Mouse (Mus musculus): ENCODE data around the gene Ifitm5. TPM values are rescaled to one million over a fixed set of nuclear protein-coding genes. Genes with fewer than 3 reads are reported as not detected.
"Not testable (repeated sequence)": the region's sequence is repeated elsewhere in the genome, so short reads cannot be mapped to it uniquely, and the experiment has no call there.

Gene Ifitm5
- polyA plus RNA-seq, 1 experiment from 2014 or later: 1.7 TPM

GRCm38 (mm10) chr7:140975465-140975864 is 25.4 kb upstream of the Ifitm5 start:
- Histone ChIP-seq H3K27ac (no peak overlapping the region), H3K4me2 (no peak overlapping the region), H3K9ac (no peak overlapping the region), H3K4me3 (no peak overlapping the region), H3K27me3 (0 out of 2 replicates have a peak, but pooled peaks cover 2% of the 10 kb centered on the region), H3K36me3 (no peaks in the 10 kb centered on the region), H3K4me1 (replicated peaks) (peaks cover 9% of the 10 kb centered on the region; the same call in 1 of the 2 replicates), H3K9me3 (no peaks in the 10 kb centered on the region)
- no peak for ATAC-seq (ENCODE audit: low FRiP score)
- 30% methylated on average over 3 of the region's 3 CpGs for WGBS

- Histone ChIP-seq H3K27ac (no peak overlapping the region), H3K9me3 (no peaks in the 10 kb centered on the region), H3K4me3 (no peak overlapping the region), H3K4me1 (replicated peaks) (peaks cover 9% of the 10 kb centered on the region; the same call in 1 of the 2 replicates), H3K9ac (no peak overlapping the region), H3K4me2 (no peak overlapping the region), H3K27me3 (0 out of 2 replicates have a peak, but pooled peaks cover 7% of the 10 kb centered on the region), H3K36me3 (no peaks in the 10 kb centered on the region)
- ATAC-seq (ENCODE audit: low FRiP score): no peak
- 15% methylated on average over 9 of the region's 9 CpGs for WGBS
These were observed 24.8 kb upstream of the Ifitm5 start for GRCm38 (mm10) chr7:140974940-140975339.

- 18% methylated on average over 14 of the region's 14 CpGs for WGBS
- H3K27me3 ChIP-seq: peaks cover 14% of the 10 kb centered on the region; the same call in 1 of the 2 replicates
- H3K36me3 ChIP-seq: no peaks in the 10 kb centered on the region
- H3K27ac ChIP-seq: no peak overlapping the region
- no peak overlapping the region for H3K9ac ChIP-seq
- no peak for ATAC-seq (ENCODE audit: low FRiP score)
- H3K4me1 ChIP-seq (replicated peaks): peaks cover 9% of the 10 kb centered on the region; the same call in 1 of the 2 replicates
- H3K4me3 ChIP-seq: no peak overlapping the region
- H3K9me3 ChIP-seq: no peaks in the 10 kb centered on the region
- no peak overlapping the region for H3K4me2 ChIP-seq
These were observed 23.5 kb upstream of the Ifitm5 start for GRCm38 (mm10) chr7:140973396-140974165.

GRCm38 (mm10) chr7:140971479-140972171 is 21.5 kb upstream of the Ifitm5 start:
- 87% methylated on average over 8 of the region's 8 CpGs for WGBS

GRCm38 (mm10) chr7:140970931-140971330 is 20.8 kb upstream of the Ifitm5 start:
- H3K4me3 ChIP-seq: no peak overlapping the region
- H3K9ac ChIP-seq: no peak overlapping the region
- H3K4me1 ChIP-seq (replicated peaks): peaks cover 9% of the 10 kb centered on the region; the same call in 1 of the 2 replicates
- WGBS: 45% methylated on average over 7 of the region's 7 CpGs
- no peak overlapping the region for H3K27ac ChIP-seq
- H3K27me3 ChIP-seq: peaks cover 23% of the 10 kb centered on the region
- H3K9me3 ChIP-seq: no peaks in the 10 kb centered on the region
- H3K36me3 ChIP-seq: no peaks in the 10 kb centered on the region
- no peak for ATAC-seq (ENCODE audit: low FRiP score)
- H3K4me2 ChIP-seq: no peak overlapping the region

More at GRCm38 (mm10) chr7:140971479-140972171, 21.5 kb upstream of the Ifitm5 start:
- Histone ChIP-seq H3K4me1 (replicated peaks) (peaks cover 9% of the 10 kb centered on the region; the same call in 1 of the 2 replicates), H3K4me2 (no peak overlapping the region), H3K27me3 (peaks cover 23% of the 10 kb centered on the region), H3K36me3 (no peaks in the 10 kb centered on the region), H3K4me3 (no peak overlapping the region), H3K9ac (no peak overlapping the region), H3K27ac (no peak overlapping the region), H3K9me3 (no peaks in the 10 kb centered on the region)
- ATAC-seq (ENCODE audit: low FRiP score): no peak

GRCm38 (mm10) chr7:140968710-140969109 is 18.6 kb upstream of the Ifitm5 start:
- not testable (repeated sequence) for H3K4me2 ChIP-seq; H3K9ac ChIP-seq; H3K36me3 ChIP-seq; ATAC-seq (ENCODE audit: low FRiP score); H3K27ac ChIP-seq; H3K4me3 ChIP-seq; H3K4me1 ChIP-seq (replicated peaks); H3K9me3 ChIP-seq
- 16% methylated on average over 3 of the region's 3 CpGs for WGBS
- H3K27me3 ChIP-seq: peaks cover 21% of the 10 kb centered on the region

GRCm38 (mm10) chr7:140967862-140968591 is 17.9 kb upstream of the Ifitm5 start:
- Histone ChIP-seq H3K4me3 (no peak overlapping the region), H3K9ac (no peak overlapping the region), H3K4me2 (no peak overlapping the region), H3K27me3 (peaks cover 21% of the 10 kb centered on the region), H3K4me1 (replicated peaks) (no peaks in the 10 kb centered on the region), H3K9me3 (no peaks in the 10 kb centered on the region), H3K36me3 (no peaks in the 10 kb centered on the region), H3K27ac (no peak overlapping the region)
- 7% methylated on average over 14 of the region's 14 CpGs for WGBS
- no peak for ATAC-seq (ENCODE audit: low FRiP score)

- WGBS: 90% methylated on average over 4 of the region's 4 CpGs
- Histone ChIP-seq H3K4me2 (no peak within 1 kb of the TSS), H3K4me3 (no peak within 1 kb of the TSS), H3K9ac (no peak within 1 kb of the TSS), H3K9me3 (no peaks in the 10 kb centered on the region), H3K4me1 (replicated peaks) (no peaks in the 10 kb centered on the region), H3K27ac (no peak within 1 kb of the TSS), H3K27me3 (peaks cover 21% of the 10 kb centered on the region), H3K36me3 (no peaks in the 10 kb centered on the region)
- no peak for ATAC-seq (ENCODE audit: low FRiP score)
These were observed 16.8 kb upstream of the Ifitm5 start, which contains the start of gene Ifitm1 for GRCm38 (mm10) chr7:140966921-140967320. Ifitm1 (plus strand) TSS chr7:140967221.

- peaks cover 10% of the 10 kb centered on the region; the same call in 1 of the 2 replicates for H3K27me3 ChIP-seq
- 57% methylated on average over 2 of the region's 2 CpGs for WGBS
- no peak overlapping the region for H3K4me2 ChIP-seq
- no peak for ATAC-seq (ENCODE audit: low FRiP score)
- no peak overlapping the region for H3K27ac ChIP-seq
- H3K36me3 ChIP-seq: no peaks in the 10 kb centered on the region
- H3K9me3 ChIP-seq: no peaks in the 10 kb centered on the region
- H3K9ac ChIP-seq: no peak overlapping the region
- H3K4me1 ChIP-seq (replicated peaks): peaks cover 7% of the 10 kb centered on the region; the same call in 1 of the 2 replicates
- no peak overlapping the region for H3K4me3 ChIP-seq
These were observed 12.6 kb upstream of the Ifitm5 start for GRCm38 (mm10) chr7:140962733-140963132.

- Histone ChIP-seq H3K4me2 (no peak overlapping the region), H3K9ac (no peak overlapping the region), H3K9me3 (no peaks in the 10 kb centered on the region), H3K4me1 (replicated peaks) (peaks cover 7% of the 10 kb centered on the region; the same call in 1 of the 2 replicates), H3K4me3 (no peak overlapping the region), H3K27ac (no peak overlapping the region), H3K27me3 (0 out of 2 replicates have a peak, but pooled peaks cover 6% of the 10 kb centered on the region), H3K36me3 (no peaks in the 10 kb centered on the region)
- 49% methylated on average over 2 of the region's 2 CpGs for WGBS
- ATAC-seq (ENCODE audit: low FRiP score): no peak
These were observed 11.3 kb upstream of the Ifitm5 start for GRCm38 (mm10) chr7:140961416-140961815.

GRCm38 (mm10) chr7:140960026-140960425 is 9.9 kb upstream of the Ifitm5 start:
- Histone ChIP-seq H3K4me2 (no peak overlapping the region), H3K4me3 (no peak overlapping the region), H3K36me3 (no peaks in the 10 kb centered on the region), H3K4me1 (replicated peaks) (peaks cover 11% of the 10 kb centered on the region), H3K9ac (no peak overlapping the region), H3K27ac (no peak overlapping the region), H3K9me3 (no peaks in the 10 kb centered on the region), H3K27me3 (0 out of 2 replicates have a peak, but pooled peaks cover 11% of the 10 kb centered on the region)
- no peak for ATAC-seq (ENCODE audit: low FRiP score)
- WGBS: 62% methylated on average over 5 of the region's 5 CpGs

Data from hindbrain, embryonic 13.5 days (tissue).